Mouse (Mus musculus) embryonic facial prominence, embryonic 12.5 days (tissue): ENCODE measurements around the gene Tspan3. TPM values are rescaled to one million over a fixed set of nuclear protein-coding genes. Genes with fewer than 3 reads are reported as not detected.

Source experiments
- ATAC-seq: fragments of 200-750 bp; cut with Nextera tagmentation; 2 replicates; pipeline ENCODE4 v1.8.0; 2017; ENCODE audit not compliant: insufficient number of reproducible peaks, insufficient read depth, low FRiP score, low TSS enrichment
- H3K27ac ChIP-seq: fragments of 300-500 bp; sonication (generic); 2 replicates; pipeline ENCODE4 v1.5.1; 2016; ENCODE audit warnings: mild to moderate bottlenecking
- H3K27me3 ChIP-seq: fragments of 300-500 bp; sonication (generic); 2 replicates; pipeline ENCODE4 v1.6.1; 2016; ENCODE audit warnings: mild to moderate bottlenecking, moderate library complexity
- H3K36me3 ChIP-seq: fragments of 300-500 bp; sonication (generic); 2 replicates; pipeline ENCODE4 v1.6.1; 2016; ENCODE audit warnings: mild to moderate bottlenecking
- H3K4me1 ChIP-seq: fragments of 300-500 bp; sonication (generic); 2 replicates; pipeline ENCODE4 v1.6.1; 2016
- H3K4me2 ChIP-seq: fragments of 300-500 bp; sonication (generic); replicated peaks from 2 replicates; pipeline ENCODE4 v1.6.1; 2016; ENCODE audit warnings: mild to moderate bottlenecking, moderate library complexity
- H3K4me3 ChIP-seq: fragments of 300-500 bp; sonication (generic); 2 replicates; pipeline ENCODE4 v1.5.1; 2016; ENCODE audit warnings: mild to moderate bottlenecking
- H3K9ac ChIP-seq: fragments of 300-500 bp; sonication (generic); 2 replicates; pipeline ENCODE4 v1.6.1; 2016; ENCODE audit warnings: mild to moderate bottlenecking, moderate library complexity
- H3K9me3 ChIP-seq: fragments of 300-500 bp; sonication (generic); 2 replicates; pipeline ENCODE4 v1.6.1; 2016; ENCODE audit warnings: mild to moderate bottlenecking, moderate library complexity
- WGBS: fragments of 180-500 bp; shearing (Covaris S2); methylation state at CpG from one replicate; pipeline ENCODE4 v1.1.7; 2016; 5-methylcytosine and 5-hydroxymethylcytosine counted together
- polyA plus RNA-seq: library from polyadenylated mRNA; unstranded; fragments of >200 nt; fragmentation: Nextera tagmentation; extraction: Ambion mirVana; gene quantifications from 2 replicates; pipeline ENCODE4 v1.2.1, GENCODE M21; 2016

The Tspan3 gene
- polyA plus RNA-seq, 1 experiment from 2014 or later = 468 TPM

DNA sequence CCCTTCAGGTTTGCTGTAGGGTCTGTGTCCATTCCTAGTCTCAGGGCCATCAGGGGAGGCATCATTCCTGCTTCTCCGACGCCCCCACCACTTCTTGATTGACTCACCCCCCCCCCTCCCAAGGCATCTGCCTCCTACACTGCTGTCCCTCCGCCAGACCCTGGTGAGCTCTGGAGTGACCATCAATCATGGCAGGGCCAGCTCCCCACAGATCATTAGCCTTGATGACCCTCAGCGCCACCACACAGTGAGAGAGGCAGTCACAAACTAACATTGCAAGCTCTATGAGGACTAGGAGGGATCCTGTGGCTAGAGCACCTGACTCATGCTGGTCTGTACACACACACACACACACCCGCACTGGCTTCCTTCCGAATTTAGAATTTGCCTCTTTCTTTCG, 60.4 kb downstream of the Tspan3 start:
- no peaks in the 10 kb centered on the region for H3K36me3 ChIP-seq
- no peaks in the 10 kb centered on the region for H3K27me3 ChIP-seq
- H3K4me3 ChIP-seq = no peak overlapping the region
- 77% methylated on average over 7 of the region's 7 CpGs for WGBS
- ATAC-seq = no peak
- H3K9me3 ChIP-seq = no peaks in the 10 kb centered on the region; the same call in 1 of the 2 replicates
- H3K4me1 ChIP-seq = no peaks in the 10 kb centered on the region
- no peak overlapping the region for H3K4me2 ChIP-seq
- no peak overlapping the region for H3K9ac ChIP-seq
- H3K27ac ChIP-seq = no peak overlapping the region

DNA sequence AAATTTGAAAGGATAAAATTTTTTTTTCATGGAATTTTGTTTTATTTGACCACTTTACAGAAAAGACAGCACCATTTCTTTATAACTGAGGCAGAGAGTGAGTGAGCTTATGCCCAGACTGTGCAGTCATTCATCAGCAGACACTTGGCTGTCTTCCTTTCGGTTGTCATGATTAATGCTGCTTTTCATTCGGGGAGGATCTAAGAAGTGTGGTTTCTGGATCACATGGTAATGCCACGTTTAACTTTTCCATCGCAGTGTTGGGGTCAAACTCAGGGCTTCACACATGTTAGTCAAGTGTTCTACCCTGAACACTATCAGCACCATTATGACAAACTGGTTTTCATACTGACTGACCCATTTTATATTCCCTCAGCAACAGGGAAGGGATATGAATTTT, 64.3 kb downstream of the Tspan3 start:
- 57% methylated on average over 4 of the region's 4 CpGs for WGBS
- H3K27me3 ChIP-seq = no peaks in the 10 kb centered on the region
- no peak overlapping the region for H3K4me2 ChIP-seq
- H3K4me1 ChIP-seq = no peaks in the 10 kb centered on the region
- no peaks in the 10 kb centered on the region for H3K36me3 ChIP-seq
- no peak overlapping the region for H3K9ac ChIP-seq
- H3K27ac ChIP-seq = no peak overlapping the region
- no peak overlapping the region for H3K4me3 ChIP-seq
- H3K9me3 ChIP-seq = no peaks in the 10 kb centered on the region; the same call in 1 of the 2 replicates
- ATAC-seq = no peak

- ATAC-seq = no peak
- no peaks in the 10 kb centered on the region for H3K4me1 ChIP-seq
Observed at GRCm38 (mm10) chr9:56100041-56100522, 65.2 kb downstream of the Tspan3 start.

DNA sequence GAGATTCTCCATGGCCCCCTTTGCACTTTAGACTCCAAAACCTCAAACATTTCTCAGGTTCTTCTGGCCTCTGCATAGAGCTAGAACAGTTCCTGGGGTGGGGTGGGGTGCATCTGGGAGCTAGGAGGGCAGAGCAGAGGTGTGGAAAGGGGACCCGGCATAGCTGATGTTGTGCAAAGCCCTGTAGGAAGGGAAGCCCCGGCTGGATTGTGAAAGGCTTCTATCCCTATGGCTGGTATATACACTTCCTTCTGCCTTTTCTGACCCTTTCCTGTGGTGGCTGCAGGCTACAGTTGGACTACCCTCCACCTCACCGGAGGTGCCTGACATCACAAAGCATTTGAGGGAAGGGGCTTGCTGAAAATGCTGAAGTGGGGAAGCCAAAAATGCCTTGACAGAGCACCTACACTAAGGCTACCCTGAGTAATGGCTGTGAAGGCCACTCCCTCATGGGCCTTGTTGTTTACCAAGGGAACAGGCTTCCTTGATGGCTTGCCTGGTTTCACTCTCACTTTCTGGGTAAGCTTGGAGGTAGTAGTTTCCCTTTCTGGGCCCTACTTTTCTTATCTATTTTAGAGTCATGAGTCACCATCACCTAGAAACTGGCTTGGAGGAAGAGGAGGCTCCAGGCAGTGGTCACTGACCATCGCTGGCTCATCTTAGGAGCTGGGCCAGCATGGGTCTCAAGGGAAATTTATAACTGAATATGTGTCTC, 67.5 kb downstream of the Tspan3 start:
- no peaks in the 10 kb centered on the region for H3K36me3 ChIP-seq
- no peak overlapping the region for H3K27ac ChIP-seq
- WGBS = 86% methylated on average over 4 of the region's 4 CpGs
- no peak overlapping the region for H3K4me3 ChIP-seq
- H3K9me3 ChIP-seq = no peaks in the 10 kb centered on the region; the same call in 1 of the 2 replicates
- H3K9ac ChIP-seq = no peak overlapping the region
- ATAC-seq = no peak
- H3K4me2 ChIP-seq = no peak overlapping the region
- no peaks in the 10 kb centered on the region for H3K27me3 ChIP-seq
- no peaks in the 10 kb centered on the region for H3K4me1 ChIP-seq

More at GRCm38 (mm10) chr9:56100041-56100522, 65.2 kb downstream of the Tspan3 start:
- no peak overlapping the region for H3K27ac ChIP-seq
- no peaks in the 10 kb centered on the region; the same call in 1 of the 2 replicates for H3K9me3 ChIP-seq
- no peaks in the 10 kb centered on the region for H3K36me3 ChIP-seq
- no peak overlapping the region for H3K9ac ChIP-seq
- H3K27me3 ChIP-seq = no peaks in the 10 kb centered on the region
- 86% methylated on average over 7 of the region's 7 CpGs for WGBS
- no peak overlapping the region for H3K4me2 ChIP-seq
- no peak overlapping the region for H3K4me3 ChIP-seq

GRCm38 (mm10) chr9:56092102-56092501, 73.2 kb downstream of the Tspan3 start:
- no peak overlapping the region for H3K27ac ChIP-seq
- no peak overlapping the region for H3K4me3 ChIP-seq
- no peaks in the 10 kb centered on the region for H3K27me3 ChIP-seq
- H3K4me1 ChIP-seq = peaks cover 13% of the 10 kb centered on the region
- no peak overlapping the region for H3K4me2 ChIP-seq
- ATAC-seq = no peak
- H3K9ac ChIP-seq = no peak overlapping the region
- WGBS = 46% methylated on average over 2 of the region's 2 CpGs
- no peaks in the 10 kb centered on the region for H3K36me3 ChIP-seq
- no peaks in the 10 kb centered on the region for H3K9me3 ChIP-seq

- peak overlapping the region; percentile 34; the same call in 1 of the 2 replicates for H3K4me2 ChIP-seq
- WGBS = 63% methylated on average over 5 of the region's 5 CpGs
- no peak; the same call in 1 of the 2 replicates for ATAC-seq
- no peak overlapping the region for H3K9ac ChIP-seq
- no peaks in the 10 kb centered on the region for H3K27me3 ChIP-seq
- no peaks in the 10 kb centered on the region for H3K36me3 ChIP-seq
- H3K27ac ChIP-seq = peak overlapping the region; percentile 84; the same call in 1 of the 2 replicates
- H3K4me3 ChIP-seq = no peak overlapping the region
- no peaks in the 10 kb centered on the region for H3K9me3 ChIP-seq
- peaks cover 13% of the 10 kb centered on the region for H3K4me1 ChIP-seq
Observed at GRCm38 (mm10) chr9:56090546-56091225, 74.6 kb downstream of the Tspan3 start.

DNA sequence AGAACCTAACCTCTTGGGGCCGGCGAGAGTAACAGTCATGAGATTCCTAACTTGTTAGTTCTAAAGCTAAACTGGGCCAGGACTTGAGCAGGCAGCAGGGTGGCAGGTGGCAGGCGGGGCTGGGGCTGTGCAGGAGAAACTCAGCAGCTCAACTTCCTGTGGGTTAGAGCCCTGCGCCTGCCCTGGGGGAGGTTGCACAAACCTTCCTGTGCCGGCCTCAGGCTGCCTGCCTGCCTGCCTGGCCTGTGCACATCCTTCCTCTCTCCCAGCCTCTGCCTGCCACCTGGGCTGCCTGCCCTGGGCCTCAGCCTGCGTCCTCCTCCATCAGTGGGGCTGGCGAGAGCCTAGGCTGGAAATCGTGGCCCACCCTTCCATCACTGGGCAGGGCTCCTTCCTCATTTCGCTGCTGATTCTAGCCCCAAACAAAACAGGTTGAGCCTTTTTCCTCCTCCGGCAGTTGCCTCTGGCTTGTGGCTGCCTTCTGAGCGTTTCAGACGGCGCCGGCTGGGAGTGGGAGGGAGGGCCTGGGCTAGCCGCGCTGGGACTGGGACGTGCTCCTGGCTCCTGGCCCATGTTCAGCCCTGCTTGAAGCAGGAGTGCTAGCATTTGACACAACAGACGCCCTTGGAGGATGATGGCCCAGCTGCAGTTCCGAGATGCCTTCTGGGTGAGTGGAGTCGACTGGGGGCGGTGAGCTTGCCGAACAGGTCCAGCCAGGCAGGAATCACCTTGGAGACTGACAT, 75.3 kb downstream of the Tspan3 start, which contains the start of gene Pstpip1:
Gene Pstpip1, plus strand, starts transcription at position 185 of the 743 bp plus-strand sequence.
- Histone ChIP-seq H3K9me3 (no peaks in the 10 kb centered on the region), H3K4me2 (peak within 1 kb of the TSS; percentile 34), H3K27me3 (no peaks in the 10 kb centered on the region), H3K36me3 (no peaks in the 10 kb centered on the region), H3K4me1 (peaks cover 13% of the 10 kb centered on the region), H3K9ac (0 out of 2 replicates have a peak within 1 kb of the TSS, but pooled peaks have one; percentile 5), H3K27ac (peak within 1 kb of the TSS; percentile 84), H3K4me3 (no peak within 1 kb of the TSS)
- WGBS = 24% methylated on average over 22 of the region's 22 CpGs
- ATAC-seq = peak; percentile 82

GRCm38 (mm10) chr9:56086524-56086923, 78.8 kb downstream of the Tspan3 start:
- ATAC-seq = no peak
- H3K27me3 ChIP-seq = no peaks in the 10 kb centered on the region
- H3K27ac ChIP-seq = no peak overlapping the region
- no peaks in the 10 kb centered on the region for H3K9me3 ChIP-seq
- H3K4me1 ChIP-seq = peaks cover 13% of the 10 kb centered on the region
- H3K4me3 ChIP-seq = no peak overlapping the region
- H3K9ac ChIP-seq = no peak overlapping the region
- H3K4me2 ChIP-seq = no peak overlapping the region
- 89% methylated on average over 5 of the region's 5 CpGs for WGBS
- H3K36me3 ChIP-seq = no peaks in the 10 kb centered on the region

Other genes with a start within 250 kb of the Tspan3 start
- gene Scaper, start 227.4 kb downstream of the Tspan3 start, polyA plus RNA-seq = 14.4 and 15.1 TPM in 2 replicates
- not detected in 2 replicates for gene 4930563M21Rik, start 154.9 kb downstream of the Tspan3 start, polyA plus RNA-seq
- gene Rcn2, start 123.6 kb downstream of the Tspan3 start, polyA plus RNA-seq = 308 and 319 TPM in 2 replicates
- gene Pstpip1, start 75.5 kb downstream of the Tspan3 start, polyA plus RNA-seq = 0.88 and 0.89 TPM in 2 replicates